Mouse (Mus musculus): ENCODE data around the gene Olfr1357. TPM values are rescaled to one million over a fixed set of nuclear protein-coding genes. Genes with fewer than 3 reads are reported as not detected.

Gene Olfr1357
- not detected for total RNA-seq (2023)

DNA sequence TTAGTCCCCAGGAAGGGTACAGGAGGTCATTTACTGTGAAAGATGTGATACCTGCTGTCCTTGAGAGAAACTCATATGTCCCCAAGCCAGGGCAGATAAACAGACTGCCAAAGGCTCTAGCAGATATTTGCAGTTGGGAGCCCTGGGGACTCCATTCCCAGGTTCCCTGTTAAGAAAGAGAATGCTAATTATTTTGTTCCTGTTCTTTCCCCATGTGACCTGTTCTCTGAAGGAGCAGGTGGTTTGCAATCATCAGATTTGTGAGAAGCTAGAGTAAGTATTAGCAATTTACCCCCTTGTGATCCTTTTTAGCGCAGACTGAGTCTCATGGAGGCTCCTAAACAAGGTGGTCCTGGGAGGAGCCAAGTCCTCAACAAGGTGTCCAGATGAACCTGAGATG is at the start of gene Olfr1357:
Gene Olfr1357, minus strand, starts transcription at position 101 of the 400 bp plus-strand sequence.

DNA sequence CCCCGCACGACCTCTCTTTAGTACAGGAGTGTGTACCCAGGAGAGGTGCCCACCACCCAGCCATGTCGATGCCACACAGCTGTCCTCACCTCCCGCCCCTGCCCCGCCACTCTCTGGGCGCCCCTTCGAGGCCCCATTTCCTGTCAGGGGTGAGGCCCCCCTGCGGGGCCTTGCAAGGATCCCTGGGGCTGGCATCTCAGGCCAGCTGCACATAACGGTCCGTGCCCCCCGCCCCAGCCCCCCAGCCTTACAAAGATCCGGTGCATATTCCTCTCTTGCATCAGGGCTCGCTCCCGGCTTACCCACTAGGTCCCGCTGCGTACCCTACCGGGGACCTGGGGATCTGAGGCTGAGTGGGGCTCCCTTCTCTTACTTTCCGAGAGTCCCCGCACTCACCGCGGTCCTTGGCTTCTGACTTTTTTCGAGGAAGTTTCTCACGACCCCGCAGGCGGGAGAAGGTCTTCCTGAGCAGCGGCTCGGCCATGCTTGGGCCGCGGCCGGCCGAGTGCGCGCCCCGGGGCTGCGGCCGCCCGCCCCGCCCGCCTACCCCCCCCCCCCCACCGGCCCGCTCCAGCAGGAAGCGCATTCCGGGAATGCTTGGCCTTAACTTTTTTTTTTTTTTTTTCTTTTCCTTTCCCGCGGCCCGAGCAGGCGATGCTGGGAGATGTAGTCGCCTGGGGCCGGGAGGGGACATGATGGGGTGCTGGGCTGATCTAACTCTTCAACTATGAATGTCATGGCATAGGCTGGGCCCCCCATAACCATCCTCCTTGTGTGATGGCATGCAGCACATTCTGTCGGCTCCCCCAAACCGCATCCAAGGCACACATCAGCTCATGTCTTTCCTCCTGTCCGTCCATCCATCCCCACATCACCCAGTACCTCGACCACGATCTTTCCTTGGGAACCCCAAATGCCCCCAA is 26.2 kb downstream of the Olfr1357 start, which contains the start of gene Syde1:
Gene Syde1, minus strand, starts transcription at position 559 of the 923 bp plus-strand sequence.

GRCm38 (mm10) chr10:78574250-78575104 is 43.4 kb downstream of the Olfr1357 start, which contains the start of gene Ilvbl:
TSS of gene Ilvbl (plus strand) at chr10:78574346.

Other genes with a start within 250 kb of the Olfr1357 start
- gene Rrp1, start 205.0 kb downstream of the Olfr1357 start, total RNA-seq (2023) = 100 to 1,000 TPM; 337 TPM
- gene Cstb, start 192.4 kb downstream of the Olfr1357 start, total RNA-seq (2023) = 10 to 100 TPM; 38.1 to 47.3 TPM
- 10 to 100 TPM; 20.9 to 26.0 TPM for gene Pdxk, start 153.1 kb downstream of the Olfr1357 start, total RNA-seq (2023)
- gene Olfr1358, start 100.6 kb downstream of the Olfr1357 start, total RNA-seq (2023) = not detected
- gene Ilvbl, start 43.7 kb downstream of the Olfr1357 start, total RNA-seq (2023) = 100 to 1,000 TPM in 1 of 2 experiments, 10 to 100 TPM in 1; 94.2 to 123 TPM
- gene Syde1, start 26.1 kb downstream of the Olfr1357 start, total RNA-seq (2023) = 1 to 10 TPM; 1.3 to 1.4 TPM
- not detected for gene Casp14, start 100.2 kb upstream of the Olfr1357 start, total RNA-seq (2023)
- gene Ccdc105, start 135.0 kb upstream of the Olfr1357 start, total RNA-seq (2023) = not detected
- not detected for gene Slc1a6, start 162.4 kb upstream of the Olfr1357 start, total RNA-seq (2023)
- not detected for gene Olfr1356, start 234.1 kb upstream of the Olfr1357 start, total RNA-seq (2023)